Mouse (Mus musculus): ENCODE measurements around the gene Gm1043.

DNA sequence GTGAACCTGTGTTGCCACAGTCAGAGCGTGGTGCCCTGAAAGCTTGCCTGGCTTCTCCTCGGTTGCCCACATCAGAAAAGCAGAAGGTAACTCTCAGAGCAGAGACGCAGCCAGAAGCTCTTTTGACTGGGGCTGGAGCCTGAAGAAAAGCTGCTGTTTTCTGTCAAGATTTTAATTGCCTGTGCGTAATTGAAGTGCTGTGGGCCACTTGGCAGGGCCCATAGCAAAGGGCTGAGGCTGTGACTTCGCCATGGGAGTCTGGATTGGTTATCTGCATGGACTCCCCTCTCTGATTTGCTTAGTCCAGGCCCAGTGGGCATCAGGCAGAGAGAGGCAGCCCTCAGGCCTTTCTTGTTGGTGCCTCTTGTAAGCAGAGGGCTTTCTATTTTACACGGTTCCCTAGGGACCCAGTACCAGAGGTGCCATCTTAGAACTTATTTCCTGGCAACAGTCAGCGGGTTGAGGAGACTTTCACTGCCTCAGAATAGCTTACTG lies 36.1 kb downstream of the Gm1043 start:
- TF ChIP-seq CHD2 (IDR thresholded peaks at IDR 0.05; ENCODE audit: low read depth, low read length) (no peak), ZC3H11A (IDR thresholded peaks at IDR 0.05; ENCODE audit: borderline replicate concordance, low read depth, low read length) (no peak), HCFC1 (IDR thresholded peaks at IDR 0.05; ENCODE audit: borderline replicate concordance, insufficient read depth, low read length) (no peak), MAFK (IDR thresholded peaks at IDR 0.05; ENCODE audit: insufficient read depth, low read depth, low read length) (no peak), ZNF384 (IDR thresholded peaks at IDR 0.05; ENCODE audit: low read depth, low read length) (no peak)
